Mouse (Mus musculus) forebrain, postnatal 0 days (tissue): ENCODE data around the gene Gnb2. TPM values are rescaled to one million over a fixed set of nuclear protein-coding genes. Genes with fewer than 3 reads are reported as not detected.
A peak's percentile ranks its signal among the peaks of the same experiment; 100 is the strongest.

Source experiments
- ATAC-seq: fragments of 200-750 bp; cut with Nextera tagmentation; 2 replicates; pipeline ENCODE4 v1.8.0; 2017; ENCODE audit warnings: mild to moderate bottlenecking, moderate library complexity
- DNase-seq: peaks from one replicate; pipeline ENCODE4 v3.0.0-alpha.2; 2015
- H3K27ac ChIP-seq: fragments of 300-500 bp; sonication (generic); 2 replicates; pipeline ENCODE4 v1.5.1; 2014; ENCODE audit warnings: low read depth, mild to moderate bottlenecking, antibody characterized with exemption, low read length, moderate library complexity, mixed read lengths
- H3K27me3 ChIP-seq: fragments of 300-500 bp; sonication (generic); 2 replicates; pipeline ENCODE4 v1.6.1; 2014; ENCODE audit warnings: mild to moderate bottlenecking, low read length, mixed read lengths; ENCODE audit not compliant: insufficient read depth
- H3K36me3 ChIP-seq: fragments of 300-500 bp; sonication (generic); 2 replicates; pipeline ENCODE4 v1.6.1; 2014; ENCODE audit warnings: mild to moderate bottlenecking, moderate library complexity; ENCODE audit not compliant: insufficient read depth
- H3K4me1 ChIP-seq: fragments of 300-500 bp; sonication (generic); 2 replicates; pipeline ENCODE4 v1.6.1; 2014; ENCODE audit warnings: antibody characterized with exemption; ENCODE audit not compliant: insufficient read depth
- H3K4me2 ChIP-seq: fragments of 300-500 bp; sonication (generic); 2 replicates; pipeline ENCODE4 v1.6.1; 2014; ENCODE audit warnings: low read depth, mild to moderate bottlenecking, moderate library complexity
- H3K4me3 ChIP-seq: fragments of 300-500 bp; sonication (generic); 2 replicates; pipeline ENCODE4 v1.5.1; 2014; ENCODE audit warnings: low read depth, low read length, mixed read lengths
- H3K9ac ChIP-seq: fragments of 300-500 bp; sonication (generic); 2 replicates; pipeline ENCODE4 v1.6.1; 2014; ENCODE audit warnings: mild to moderate bottlenecking
- H3K9me3 ChIP-seq: fragments of 300-500 bp; sonication (generic); 2 replicates; pipeline ENCODE4 v1.6.1; 2016; ENCODE audit warnings: low read length
- CTCF ChIP-seq: sonication (generic); IDR thresholded peaks from 2 replicates; pipeline ENCODE4 v1.5.1; 2016; ENCODE audit warnings: antibody characterized with exemption, control low read depth, low read depth
- WGBS: fragments of 180-500 bp; shearing (Covaris S2); extraction: QIAGEN DNeasy Blood & Tissue Kit; methylation state at CpG from one replicate; pipeline ENCODE4 v1.1.7; 2014; 5-methylcytosine and 5-hydroxymethylcytosine counted together
- polyA plus RNA-seq: library from polyadenylated mRNA; unstranded; fragments of >200 nt; fragmentation: Nextera tagmentation; extraction: Ambion mirVana; gene quantifications from 2 replicates; pipeline ENCODE4 v1.2.1, GENCODE M21; 2015
- total RNA-seq: library from RNA; depleted of rRNA; stranded (reverse); fragments of >200 nt; gene quantifications from 2 replicates; pipeline ENCODE4 v1.2.3, GENCODE M21; 2014

Gnb2 gene
- total and polyA plus RNA-seq, 2 experiments from 2014 or later = 766 to 1,339 TPM

- Histone ChIP-seq H3K27me3 (no peaks in the 10 kb centered on the region), H3K27ac (no peak overlapping the region), H3K4me1 (peaks cover 4% of the 10 kb centered on the region; the same call in 1 of the 2 replicates), H3K9me3 (no peaks in the 10 kb centered on the region), H3K9ac (no peak overlapping the region), H3K4me3 (no peak overlapping the region), H3K36me3 (no peaks in the 10 kb centered on the region), H3K4me2 (no peak overlapping the region)
- no peak for TF ChIP-seq CTCF
- no peak for DNase-seq
- 70% methylated on average over 6 of the region's 6 CpGs for WGBS
- no peak for ATAC-seq
These were observed 7.7 kb upstream of the Gnb2 start for GRCm38 (mm10) chr5:137540991-137541390.

GRCm38 (mm10) chr5:137539291-137539801, 6.0 kb upstream of the Gnb2 start:
- TF ChIP-seq CTCF = no peak
- no peaks in the 10 kb centered on the region for H3K27me3 ChIP-seq
- no peak overlapping the region for H3K27ac ChIP-seq
- no peaks in the 10 kb centered on the region for H3K9me3 ChIP-seq
- H3K4me1 ChIP-seq = peaks cover 4% of the 10 kb centered on the region; the same call in 1 of the 2 replicates
- 23% methylated on average over 7 of the region's 7 CpGs for WGBS
- DNase-seq (peak; percentile 77), ATAC-seq (peak; percentile 60)
- H3K36me3 ChIP-seq = no peaks in the 10 kb centered on the region
- H3K9ac ChIP-seq = no peak overlapping the region
- H3K4me3 ChIP-seq = no peak overlapping the region
- no peak overlapping the region for H3K4me2 ChIP-seq

GRCm38 (mm10) chr5:137537461-137537860, 4.2 kb upstream of the Gnb2 start:
- DNase-seq (no peak), ATAC-seq (no peak)
- H3K9ac ChIP-seq = no peak overlapping the region
- no peaks in the 10 kb centered on the region for H3K36me3 ChIP-seq
- WGBS = 69% methylated on average over 4 of the region's 4 CpGs
- H3K4me1 ChIP-seq = peaks cover 4% of the 10 kb centered on the region; the same call in 1 of the 2 replicates
- no peak overlapping the region for H3K4me2 ChIP-seq
- no peak overlapping the region for H3K4me3 ChIP-seq
- H3K9me3 ChIP-seq = no peaks in the 10 kb centered on the region
- TF ChIP-seq CTCF = no peak
- no peak overlapping the region for H3K27ac ChIP-seq
- H3K27me3 ChIP-seq = no peaks in the 10 kb centered on the region

GRCm38 (mm10) chr5:137535318-137535717, 2.0 kb upstream of the Gnb2 start:
- no peak overlapping the region for H3K9ac ChIP-seq
- DNase-seq (no peak), ATAC-seq (no peak)
- H3K27me3 ChIP-seq = no peaks in the 10 kb centered on the region
- WGBS = 78% methylated on average over 9 of the region's 9 CpGs
- no peak overlapping the region for H3K4me3 ChIP-seq
- no peaks in the 10 kb centered on the region for H3K36me3 ChIP-seq
- no peaks in the 10 kb centered on the region for H3K9me3 ChIP-seq
- TF ChIP-seq CTCF = no peak
- no peak overlapping the region for H3K4me2 ChIP-seq
- H3K27ac ChIP-seq = no peak overlapping the region
- H3K4me1 ChIP-seq = peaks cover 4% of the 10 kb centered on the region; the same call in 1 of the 2 replicates

- no peak for TF ChIP-seq CTCF
- no peak for ATAC-seq
These were observed 1.5 kb upstream of the Gnb2 start for GRCm38 (mm10) chr5:137534762-137535161.

GRCm38 (mm10) chr5:137532808-137533116, 548 bp downstream of the Gnb2 start:
- Histone ChIP-seq H3K4me3 (peak overlapping the region; percentile 58), H3K9me3 (no peaks in the 10 kb centered on the region), H3K9ac (peak overlapping the region; percentile 98), H3K27ac (peak overlapping the region; percentile 98), H3K27me3 (no peaks in the 10 kb centered on the region), H3K4me1 (no peaks in the 10 kb centered on the region), H3K36me3 (peaks cover 24% of the 10 kb centered on the region), H3K4me2 (peak overlapping the region; percentile 90)
- no peak for TF ChIP-seq CTCF
- DNase-seq = no peak
- 1% methylated on average over 7 of the region's 12 CpGs for WGBS
- no peak; the same call in 1 of the 2 replicates for ATAC-seq

More at GRCm38 (mm10) chr5:137534762-137535161, 1.5 kb upstream of the Gnb2 start:
- Histone ChIP-seq H3K4me1 (peaks cover 4% of the 10 kb centered on the region; the same call in 1 of the 2 replicates), H3K9ac (no peak overlapping the region), H3K4me3 (no peak overlapping the region), H3K9me3 (no peaks in the 10 kb centered on the region), H3K27me3 (no peaks in the 10 kb centered on the region), H3K36me3 (peaks cover 4% of the 10 kb centered on the region), H3K27ac (no peak overlapping the region), H3K4me2 (no peak overlapping the region)
- no peak for DNase-seq
- WGBS = 95% methylated on average over 3 of the region's 3 CpGs

GRCm38 (mm10) chr5:137532131-137532807, 1.0 kb downstream of the Gnb2 start:
- peak; percentile 55 for DNase-seq
- Histone ChIP-seq H3K4me3 (peak overlapping the region; percentile 58), H3K27ac (peak overlapping the region; percentile 98), H3K4me2 (peak overlapping the region; percentile 90), H3K36me3 (peaks cover 29% of the 10 kb centered on the region), H3K9ac (peak overlapping the region; percentile 98), H3K4me1 (no peaks in the 10 kb centered on the region), H3K27me3 (no peaks in the 10 kb centered on the region), H3K9me3 (no peaks in the 10 kb centered on the region)
- WGBS = under 1% methylated on average over 19 of the region's 19 CpGs
- no peak for TF ChIP-seq CTCF
- ATAC-seq = no peak
